Mouse (Mus musculus): ENCODE data around the gene Incenp. TPM values are rescaled to one million over a fixed set of nuclear protein-coding genes. Genes with fewer than 3 reads are reported as not detected.
"Not testable (repeated sequence)": the region's sequence is repeated elsewhere in the genome, so short reads cannot be mapped to it uniquely, and the experiment has no call there.

The Incenp gene
- polyA plus RNA-seq, 1 experiment from 2014 or later: 150 TPM

GRCm38 (mm10) chr19:9913784-9914183 is 14.4 kb upstream of the Incenp start:
- Histone ChIP-seq H3K4me3 (no peak overlapping the region), H3K36me3 (no peaks in the 10 kb centered on the region), H3K4me1 (no peaks in the 10 kb centered on the region), H3K27me3 (ENCODE audit: low read depth, poor library complexity, severe bottlenecking) (no peaks in the 10 kb centered on the region), H3K9me3 (replicated peaks) (no peaks in the 10 kb centered on the region), H3K27ac (replicated peaks) (no peak overlapping the region)
- DNase-seq (ENCODE audit: low spot score): no peak
- 84% methylated on average over 5 of the region's 5 CpGs for WGBS

DNA sequence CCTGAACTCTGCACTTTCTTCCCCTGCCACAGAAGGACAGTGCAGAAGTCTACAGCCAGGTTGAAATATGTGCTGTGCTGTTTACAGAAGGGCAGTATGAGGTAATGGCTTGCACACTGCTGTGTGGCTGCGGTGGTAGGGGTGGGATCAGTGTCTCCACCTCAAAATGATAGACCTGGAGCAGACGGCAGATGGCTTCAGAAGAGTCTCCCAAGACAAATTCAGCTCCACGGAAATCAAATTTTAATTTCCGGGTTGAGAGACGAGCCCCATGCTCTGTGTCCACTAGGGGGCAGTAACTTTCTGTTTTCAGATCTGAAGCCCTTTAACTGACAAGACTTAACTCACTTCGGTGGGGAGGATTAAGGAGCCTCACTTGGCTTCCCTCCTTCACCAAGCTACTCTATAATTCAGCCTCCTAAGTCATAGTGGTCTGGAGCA is 12.0 kb upstream of the Incenp start:
- 26% methylated on average over 6 of the region's 6 CpGs for WGBS
- no peaks in the 10 kb centered on the region for H3K4me1 ChIP-seq
- H3K27me3 ChIP-seq (ENCODE audit: low read depth, poor library complexity, severe bottlenecking): no peaks in the 10 kb centered on the region
- no peak overlapping the region; the same call in 1 of the 2 replicates for H3K4me3 ChIP-seq
- peak; percentile 50 for DNase-seq (ENCODE audit: low spot score)
- H3K9me3 ChIP-seq (replicated peaks): no peaks in the 10 kb centered on the region
- H3K36me3 ChIP-seq: no peaks in the 10 kb centered on the region
- no peak overlapping the region for H3K27ac ChIP-seq (replicated peaks)

GRCm38 (mm10) chr19:9909351-9909750 is 10.0 kb upstream of the Incenp start:
- Histone ChIP-seq H3K27ac (replicated peaks) (no peak overlapping the region), H3K4me3 (no peak overlapping the region), H3K36me3 (no peaks in the 10 kb centered on the region), H3K4me1 (no peaks in the 10 kb centered on the region), H3K27me3 (ENCODE audit: low read depth, poor library complexity, severe bottlenecking) (no peaks in the 10 kb centered on the region), H3K9me3 (replicated peaks) (no peaks in the 10 kb centered on the region)
- no peak for DNase-seq (ENCODE audit: low spot score)
- WGBS: 84% methylated on average over 5 of the region's 5 CpGs

GRCm38 (mm10) chr19:9900696-9901095 is 1.3 kb upstream of the Incenp start:
- peaks cover 18% of the 10 kb centered on the region for H3K36me3 ChIP-seq
- not testable (repeated sequence) for H3K4me3 ChIP-seq; H3K27me3 ChIP-seq (ENCODE audit: low read depth, poor library complexity, severe bottlenecking); H3K9me3 ChIP-seq (replicated peaks); H3K27ac ChIP-seq (replicated peaks); DNase-seq (ENCODE audit: low spot score)
- peaks cover 39% of the 10 kb centered on the region for H3K4me1 ChIP-seq
- WGBS: 92% methylated on average over 2 of the region's 2 CpGs

DNA sequence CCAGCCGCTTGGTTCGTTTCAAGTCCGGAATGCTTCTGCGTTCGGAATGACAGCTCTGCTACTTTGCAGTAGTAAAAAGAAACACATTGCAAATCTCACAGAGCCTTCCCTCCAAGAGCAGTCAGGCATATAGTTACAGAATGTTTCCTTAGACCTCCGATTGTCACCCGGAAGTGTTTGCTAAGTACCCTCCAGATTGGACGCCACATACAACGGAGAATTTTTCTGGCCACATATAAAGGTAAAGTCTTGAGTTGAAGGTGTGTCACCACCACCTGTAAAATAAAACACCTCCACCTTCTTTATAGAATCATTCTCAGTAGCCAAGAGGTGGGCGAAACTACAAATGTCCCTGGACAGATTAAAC is 412 bp upstream of the Incenp start:
- H3K27ac ChIP-seq (replicated peaks): peak overlapping the region; percentile 96
- peak overlapping the region; percentile 90 for H3K4me3 ChIP-seq
- 8% methylated on average over 10 of the region's 10 CpGs for WGBS
- no peak for DNase-seq (ENCODE audit: low spot score)
- no peaks in the 10 kb centered on the region for H3K27me3 ChIP-seq (ENCODE audit: low read depth, poor library complexity, severe bottlenecking)
- H3K9me3 ChIP-seq (replicated peaks): no peaks in the 10 kb centered on the region; the same call in 1 of the 2 replicates
- peaks cover 27% of the 10 kb centered on the region for H3K36me3 ChIP-seq
- peaks cover 39% of the 10 kb centered on the region for H3K4me1 ChIP-seq

GRCm38 (mm10) chr19:9898339-9899066 is 848 bp downstream of the Incenp start:
- Histone ChIP-seq H3K4me1 (peaks cover 39% of the 10 kb centered on the region), H3K4me3 (peak overlapping the region; percentile 90), H3K36me3 (peaks cover 40% of the 10 kb centered on the region), H3K27me3 (ENCODE audit: low read depth, poor library complexity, severe bottlenecking) (no peaks in the 10 kb centered on the region), H3K27ac (replicated peaks) (peak overlapping the region; percentile 96), H3K9me3 (replicated peaks) (no peaks in the 10 kb centered on the region; the same call in 1 of the 2 replicates)
- no peak for DNase-seq (ENCODE audit: low spot score)
- 12% methylated on average over 17 of the region's 17 CpGs for WGBS

DNA sequence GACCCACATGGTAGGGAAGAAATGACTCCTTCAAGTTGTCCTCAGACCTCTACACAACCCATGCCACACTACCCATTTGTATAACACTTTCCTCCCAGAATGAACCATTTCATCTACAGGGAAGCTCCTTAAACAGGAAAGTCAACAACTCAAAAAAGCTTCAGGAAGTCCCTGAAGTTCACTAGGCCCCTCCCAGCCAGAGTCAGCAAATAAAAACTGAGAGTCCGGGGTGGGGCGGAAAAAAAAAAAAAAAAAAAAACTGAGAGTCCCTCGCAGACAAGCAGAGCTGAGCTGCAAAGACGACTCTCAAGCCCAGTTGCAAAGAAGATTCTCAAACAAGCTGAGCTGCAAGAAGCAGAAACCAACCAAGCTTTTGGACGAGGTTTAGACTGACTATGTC is 3.3 kb downstream of the Incenp start:
- H3K36me3 ChIP-seq: peaks cover 64% of the 10 kb centered on the region
- H3K4me3 ChIP-seq: 0 out of 2 replicates have a peak overlapping the region, but pooled peaks have one; percentile 90
- 80% methylated on average over 5 of the region's 5 CpGs for WGBS
- H3K27ac ChIP-seq (replicated peaks): no peak overlapping the region
- H3K9me3 ChIP-seq (replicated peaks): no peaks in the 10 kb centered on the region; the same call in 1 of the 2 replicates
- no peak for DNase-seq (ENCODE audit: low spot score)
- H3K27me3 ChIP-seq (ENCODE audit: low read depth, poor library complexity, severe bottlenecking): no peaks in the 10 kb centered on the region
- H3K4me1 ChIP-seq: peaks cover 32% of the 10 kb centered on the region

DNA sequence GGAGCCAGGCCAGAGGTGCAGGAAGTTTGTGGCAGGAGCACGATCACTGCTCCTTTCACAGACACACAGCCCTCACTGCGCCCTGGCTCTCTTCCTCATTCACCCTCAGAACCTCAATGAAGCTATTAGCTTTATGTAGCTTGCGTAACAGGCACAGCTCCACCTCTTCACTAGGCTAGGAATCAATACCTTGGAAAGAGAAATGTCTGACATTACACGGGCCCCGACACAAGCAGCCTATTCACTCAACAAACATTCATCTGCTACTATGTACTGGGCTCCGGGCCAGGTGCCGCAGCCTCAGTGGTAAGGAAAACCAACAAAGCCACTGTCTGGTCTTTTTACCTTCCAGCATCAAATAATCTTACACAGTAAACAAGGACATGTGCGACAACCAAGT is 12.6 kb downstream of the Incenp start:
- 96% methylated on average over 8 of the region's 8 CpGs for WGBS
- Histone ChIP-seq H3K4me3 (no peak overlapping the region), H3K9me3 (replicated peaks) (no peaks in the 10 kb centered on the region), H3K36me3 (peaks cover 99% of the 10 kb centered on the region), H3K27me3 (ENCODE audit: low read depth, poor library complexity, severe bottlenecking) (no peaks in the 10 kb centered on the region), H3K4me1 (no peaks in the 10 kb centered on the region), H3K27ac (replicated peaks) (no peak overlapping the region)
- no peak for DNase-seq (ENCODE audit: low spot score)

DNA sequence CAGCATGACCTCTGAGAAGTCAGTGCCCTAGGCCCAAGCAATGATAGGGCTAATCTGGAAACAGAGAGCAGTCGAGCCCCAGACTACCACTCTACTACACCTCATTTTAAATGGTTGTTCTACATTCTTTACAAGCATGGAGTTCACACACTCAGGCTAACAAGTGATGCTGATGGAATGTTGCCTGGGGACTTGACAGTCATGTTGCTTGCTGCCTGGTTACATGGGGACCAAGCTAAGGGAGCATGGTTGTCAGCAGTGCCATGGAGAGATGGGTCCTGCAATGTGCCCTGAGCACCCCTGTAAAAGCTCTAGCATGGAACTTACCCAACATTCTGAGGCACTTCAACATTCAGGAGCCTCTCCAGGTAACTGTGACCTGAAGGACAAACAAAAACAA is 13.0 kb downstream of the Incenp start:
- Histone ChIP-seq H3K27ac (replicated peaks) (no peak overlapping the region), H3K4me1 (no peaks in the 10 kb centered on the region), H3K27me3 (ENCODE audit: low read depth, poor library complexity, severe bottlenecking) (no peaks in the 10 kb centered on the region), H3K4me3 (no peak overlapping the region), H3K36me3 (peaks cover 99% of the 10 kb centered on the region), H3K9me3 (replicated peaks) (no peaks in the 10 kb centered on the region)
- WGBS: 77% methylated on average over 1 of the region's 1 CpGs
- no peak for DNase-seq (ENCODE audit: low spot score)

GRCm38 (mm10) chr19:9878186-9878835 is 21.0 kb downstream of the Incenp start:
- Histone ChIP-seq H3K4me3 (no peak overlapping the region), H3K27ac (replicated peaks) (no peak overlapping the region)
- 97% methylated on average over 20 of the region's 20 CpGs for WGBS

DNA sequence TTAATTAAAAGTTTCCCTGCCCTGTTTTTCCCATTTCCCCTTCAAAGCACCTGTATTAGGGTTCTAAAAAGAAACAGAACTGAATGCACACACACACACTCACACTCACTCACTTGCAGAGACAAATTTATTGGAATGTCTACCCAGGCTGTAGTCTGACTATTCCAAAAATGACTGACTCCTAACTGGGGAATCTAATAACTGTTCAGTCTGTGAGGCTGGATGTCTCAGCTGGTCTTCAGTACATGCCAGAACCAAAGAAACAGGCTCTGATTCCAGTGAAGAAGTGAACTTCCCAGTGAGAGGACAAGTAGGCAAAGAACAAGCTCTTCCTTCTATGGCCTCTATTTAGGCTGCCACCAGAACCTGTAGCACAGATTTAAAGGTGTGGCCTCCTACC is 33.9 kb downstream of the Incenp start:
- peaks cover 16% of the 10 kb centered on the region for H3K36me3 ChIP-seq
- no peaks in the 10 kb centered on the region for H3K27me3 ChIP-seq (ENCODE audit: low read depth, poor library complexity, severe bottlenecking)
- no peak overlapping the region for H3K4me3 ChIP-seq
- H3K4me1 ChIP-seq: no peaks in the 10 kb centered on the region
- no peak for DNase-seq (ENCODE audit: low spot score)
- no peak overlapping the region for H3K27ac ChIP-seq (replicated peaks)
- no peaks in the 10 kb centered on the region for H3K9me3 ChIP-seq (replicated peaks)

More at GRCm38 (mm10) chr19:9878186-9878835, 21.0 kb downstream of the Incenp start:
- Histone ChIP-seq H3K36me3 (peaks cover 100% of the 10 kb centered on the region), H3K4me1 (no peaks in the 10 kb centered on the region), H3K9me3 (replicated peaks) (no peaks in the 10 kb centered on the region), H3K27me3 (ENCODE audit: low read depth, poor library complexity, severe bottlenecking) (no peaks in the 10 kb centered on the region)
- DNase-seq (ENCODE audit: low spot score): no peak

DNA sequence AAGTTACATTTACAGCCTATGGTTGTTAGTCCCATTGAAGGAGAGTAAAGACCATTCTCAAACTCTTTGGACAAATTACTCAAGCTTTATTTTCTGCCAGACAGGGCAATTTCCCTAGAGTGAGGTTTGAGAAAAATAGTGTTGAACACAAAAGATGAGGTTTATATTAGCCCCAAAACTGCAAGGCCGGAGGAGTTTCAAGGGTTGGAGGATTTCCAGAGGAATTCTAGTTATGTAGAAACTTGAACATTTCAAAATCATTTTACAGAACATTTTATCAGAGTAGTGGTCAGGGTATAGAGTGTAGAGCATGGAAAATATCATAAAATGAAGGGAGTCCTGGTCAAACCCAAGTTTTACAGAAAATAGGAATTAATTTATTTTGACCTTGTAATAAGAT is 34.5 kb downstream of the Incenp start:
- Histone ChIP-seq H3K36me3 (peaks cover 10% of the 10 kb centered on the region; the same call in 1 of the 2 replicates), H3K27ac (replicated peaks) (no peak overlapping the region), H3K9me3 (replicated peaks) (no peaks in the 10 kb centered on the region), H3K27me3 (ENCODE audit: low read depth, poor library complexity, severe bottlenecking) (no peaks in the 10 kb centered on the region), H3K4me1 (no peaks in the 10 kb centered on the region), H3K4me3 (no peak overlapping the region)
- WGBS: 87% methylated on average over 1 of the region's 1 CpGs
- DNase-seq (ENCODE audit: low spot score): no peak

DNA sequence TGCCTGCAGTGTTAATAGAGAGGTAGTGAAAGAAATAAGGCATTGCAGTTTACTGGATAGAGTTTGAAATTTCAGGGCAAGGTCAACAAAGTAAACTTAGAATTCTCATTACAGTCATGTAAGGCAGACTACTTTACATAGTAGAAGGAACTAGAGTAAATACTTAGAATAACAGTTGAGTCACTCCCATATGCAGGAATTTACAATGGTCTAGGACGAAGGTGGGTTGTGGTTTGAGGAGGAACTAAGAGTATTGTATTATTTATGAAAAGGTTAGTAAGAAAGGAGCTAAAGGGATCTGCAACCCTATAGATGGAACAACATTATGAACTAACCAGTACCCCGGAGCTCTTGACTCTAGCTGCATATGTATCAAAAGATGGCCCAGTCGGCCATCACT is 38.5 kb downstream of the Incenp start:
- H3K36me3 ChIP-seq; H3K27me3 ChIP-seq (ENCODE audit: low read depth, poor library complexity, severe bottlenecking); H3K4me1 ChIP-seq; DNase-seq (ENCODE audit: low spot score); H3K4me3 ChIP-seq; H3K9me3 ChIP-seq (replicated peaks); H3K27ac ChIP-seq (replicated peaks): not testable (repeated sequence)
- WGBS: 93% methylated on average over 3 of the region's 3 CpGs
